Mouse (Mus musculus) erythroblast, embryonic 14.5 days (primary cell): ENCODE data around the gene Fut1. TPM values are rescaled to one million over a fixed set of nuclear protein-coding genes. Genes with fewer than 3 reads are reported as not detected.

Source experiments
- H3K27me3 ChIP-seq: 2 replicates; pipeline ENCODE4 v1.6.1; 2012; ENCODE audit warnings: inconsistent platforms; ENCODE audit not compliant: control insufficient read depth
- H3K36me3 ChIP-seq: 2 replicates; pipeline ENCODE4 v1.6.1; 2012; ENCODE audit warnings: mild to moderate bottlenecking, inconsistent platforms; ENCODE audit not compliant: control insufficient read depth
- H3K4me1 ChIP-seq: 2 replicates; pipeline ENCODE4 v1.6.1; 2012; ENCODE audit warnings: inconsistent platforms; ENCODE audit not compliant: control insufficient read depth
- H3K4me3 ChIP-seq: replicated peaks from 2 replicates; pipeline ENCODE3; 2012; ENCODE audit warnings: moderate library complexity, mild to moderate bottlenecking, inconsistent platforms
- H3K9me3 ChIP-seq: 2 replicates; pipeline ENCODE4 v1.6.1; 2012; ENCODE audit warnings: low read length, inconsistent platforms, mixed read lengths; ENCODE audit not compliant: control insufficient read depth
- GATA1 ChIP-seq: IDR thresholded peaks from 2 replicates; pipeline ENCODE4 v1.6.1; 2012; ENCODE audit warnings: low read length, inconsistent platforms, mixed read lengths
- TAL1 ChIP-seq: IDR thresholded peaks from 3 replicates; pipeline ENCODE4 v1.6.1; 2012; ENCODE audit warnings: low read length, inconsistent platforms, mixed read lengths
- polyA plus RNA-seq: library from polyadenylated mRNA; stranded (reverse); fragments of >175 nt; gene quantifications from 2 replicates; pipeline ENCODE4 v1.2.3, GENCODE M21; 2012

Gene Fut1
- polyA plus RNA-seq, 1 experiment = not detected

GRCm38 (mm10) chr7:45587631-45588592 lies 29.2 kb upstream of the Fut1 start:
- Histone ChIP-seq H3K27me3 (no peaks in the 10 kb centered on the region), H3K4me1 (peaks cover 8% of the 10 kb centered on the region), H3K9me3 (no peaks in the 10 kb centered on the region), H3K4me3 (no peak overlapping the region), H3K36me3 (peaks cover 39% of the 10 kb centered on the region)
- TF ChIP-seq GATA1 = no peak
- no peak for TF ChIP-seq TAL1

GRCm38 (mm10) chr7:45589173-45589572 lies 27.9 kb upstream of the Fut1 start:
- Histone ChIP-seq H3K4me3 (peak overlapping the region; percentile 63), H3K36me3 (peaks cover 37% of the 10 kb centered on the region), H3K4me1 (peaks cover 9% of the 10 kb centered on the region), H3K9me3 (no peaks in the 10 kb centered on the region), H3K27me3 (no peaks in the 10 kb centered on the region)
- TF ChIP-seq GATA1 (no peak), TAL1 (no peak)

GRCm38 (mm10) chr7:45589898-45590297 lies 27.2 kb upstream of the Fut1 start:
- peaks cover 11% of the 10 kb centered on the region for H3K4me1 ChIP-seq
- peaks cover 31% of the 10 kb centered on the region for H3K36me3 ChIP-seq
- no peak overlapping the region for H3K4me3 ChIP-seq
- H3K9me3 ChIP-seq = no peaks in the 10 kb centered on the region
- no peaks in the 10 kb centered on the region for H3K27me3 ChIP-seq
- TF ChIP-seq TAL1 (no peak), GATA1 (no peak)

- Histone ChIP-seq H3K4me3 (no peak overlapping the region), H3K27me3 (no peaks in the 10 kb centered on the region), H3K36me3 (peaks cover 21% of the 10 kb centered on the region), H3K9me3 (no peaks in the 10 kb centered on the region), H3K4me1 (peaks cover 11% of the 10 kb centered on the region)
- TF ChIP-seq TAL1 (no peak), GATA1 (no peak)
These were observed 26.2 kb upstream of the Fut1 start for GRCm38 (mm10) chr7:45590874-45591273.

- Histone ChIP-seq H3K9me3 (no peaks in the 10 kb centered on the region), H3K27me3 (no peaks in the 10 kb centered on the region), H3K4me1 (peaks cover 11% of the 10 kb centered on the region), H3K4me3 (no peak overlapping the region), H3K36me3 (peaks cover 13% of the 10 kb centered on the region)
- TF ChIP-seq TAL1 = no peak
- TF ChIP-seq GATA1 = no peak
These were observed 25.2 kb upstream of the Fut1 start for GRCm38 (mm10) chr7:45591880-45592279.

GRCm38 (mm10) chr7:45593118-45593815 lies 23.8 kb upstream of the Fut1 start:
- Histone ChIP-seq H3K36me3 (peaks cover 1% of the 10 kb centered on the region), H3K4me1 (peaks cover 11% of the 10 kb centered on the region), H3K27me3 (no peaks in the 10 kb centered on the region), H3K4me3 (no peak overlapping the region), H3K9me3 (no peaks in the 10 kb centered on the region)
- TF ChIP-seq GATA1 (no peak), TAL1 (no peak)

- Histone ChIP-seq H3K4me1 (peaks cover 2% of the 10 kb centered on the region), H3K4me3 (no peak overlapping the region), H3K9me3 (no peaks in the 10 kb centered on the region), H3K27me3 (no peaks in the 10 kb centered on the region), H3K36me3 (no peaks in the 10 kb centered on the region)
- no peak for TF ChIP-seq GATA1
- TF ChIP-seq TAL1 = no peak
These were observed 21.9 kb upstream of the Fut1 start for GRCm38 (mm10) chr7:45595176-45595575.

GRCm38 (mm10) chr7:45596107-45596506 lies 21.0 kb upstream of the Fut1 start:
- Histone ChIP-seq H3K4me1 (peaks cover 2% of the 10 kb centered on the region), H3K9me3 (no peaks in the 10 kb centered on the region), H3K27me3 (no peaks in the 10 kb centered on the region), H3K4me3 (no peak overlapping the region), H3K36me3 (no peaks in the 10 kb centered on the region)
- TF ChIP-seq TAL1 = no peak
- no peak for TF ChIP-seq GATA1

- TF ChIP-seq TAL1 = no peak
- no peak for TF ChIP-seq GATA1
- H3K9me3 ChIP-seq = no peaks in the 10 kb centered on the region
- peaks cover 2% of the 10 kb centered on the region for H3K4me1 ChIP-seq
- H3K27me3 ChIP-seq = no peaks in the 10 kb centered on the region
- H3K36me3 ChIP-seq = no peaks in the 10 kb centered on the region
- no peak overlapping the region for H3K4me3 ChIP-seq
These were observed 20.1 kb upstream of the Fut1 start for GRCm38 (mm10) chr7:45597013-45597412.
